Mouse (Mus musculus) intestine, embryonic 14.5 days (tissue): ENCODE measurements around the gene Abcc3. TPM values are rescaled to one million over a fixed set of nuclear protein-coding genes. Genes with fewer than 3 reads are reported as not detected.
A peak's percentile ranks its signal among the peaks of the same experiment; 100 is the strongest.

Source experiments
- ATAC-seq: fragments of 200-750 bp; cut with Nextera tagmentation; replicated peaks from 2 replicates; pipeline ENCODE4 v1.8.0; 2017; ENCODE audit warnings: low read depth, moderate number of reproducible peaks, moderate TSS enrichment, moderate library complexity; ENCODE audit not compliant: low FRiP score, low TSS enrichment
- DNase-seq: peaks from one replicate; pipeline ENCODE4 v3.0.0-alpha.2; 2018; ENCODE audit warnings: low spot score
- H3K27ac ChIP-seq: fragments of 300-500 bp; sonication (generic); 2 replicates; pipeline ENCODE4 v1.5.1; 2014; ENCODE audit warnings: low read depth, mild to moderate bottlenecking, control low read depth
- H3K27me3 ChIP-seq: fragments of 300-500 bp; sonication (generic); replicated peaks from 2 replicates; pipeline ENCODE4 v1.6.1; 2014; ENCODE audit warnings: low read length, control low read depth; ENCODE audit not compliant: control insufficient read depth, insufficient read depth
- H3K36me3 ChIP-seq: fragments of 300-500 bp; sonication (generic); 2 replicates; pipeline ENCODE4 v1.6.1; 2014; ENCODE audit warnings: low read length, control low read depth; ENCODE audit not compliant: control insufficient read depth, insufficient read depth
- H3K4me1 ChIP-seq: fragments of 300-500 bp; sonication (generic); replicated peaks from 2 replicates; pipeline ENCODE4 v1.6.1; 2014; ENCODE audit warnings: low read length, control low read depth, mixed read lengths; ENCODE audit not compliant: control insufficient read depth, insufficient read depth
- H3K4me2 ChIP-seq: fragments of 300-500 bp; sonication (generic); 2 replicates; pipeline ENCODE4 v1.6.1; 2014; ENCODE audit warnings: low read length
- H3K4me3 ChIP-seq: fragments of 300-500 bp; sonication (generic); 2 replicates; pipeline ENCODE4 v1.5.1; 2014; ENCODE audit warnings: low read depth, low read length, control low read depth, mixed read lengths
- H3K9ac ChIP-seq: fragments of 300-500 bp; sonication (generic); 2 replicates; pipeline ENCODE4 v1.6.1; 2014; ENCODE audit warnings: mild to moderate bottlenecking, low read length
- H3K9me3 ChIP-seq: fragments of 300-500 bp; sonication (generic); 2 replicates; pipeline ENCODE4 v1.6.1; 2016; ENCODE audit warnings: low read length, control low read depth; ENCODE audit not compliant: control insufficient read depth
- WGBS: fragments of 180-500 bp; shearing (Covaris S2); extraction: QIAGEN DNeasy Blood & Tissue Kit; methylation state at CpG from one replicate; pipeline ENCODE4 v1.1.7; 2014; 5-methylcytosine and 5-hydroxymethylcytosine counted together
- polyA plus RNA-seq: library from polyadenylated mRNA; unstranded; fragments of >200 nt; fragmentation: Nextera tagmentation; extraction: Ambion mirVana; gene quantifications from 2 replicates; pipeline ENCODE4 v1.2.1, GENCODE M21; 2014

Abcc3 gene
- polyA plus RNA-seq, 1 experiment from 2014 or later, result 2.1 TPM

DNA sequence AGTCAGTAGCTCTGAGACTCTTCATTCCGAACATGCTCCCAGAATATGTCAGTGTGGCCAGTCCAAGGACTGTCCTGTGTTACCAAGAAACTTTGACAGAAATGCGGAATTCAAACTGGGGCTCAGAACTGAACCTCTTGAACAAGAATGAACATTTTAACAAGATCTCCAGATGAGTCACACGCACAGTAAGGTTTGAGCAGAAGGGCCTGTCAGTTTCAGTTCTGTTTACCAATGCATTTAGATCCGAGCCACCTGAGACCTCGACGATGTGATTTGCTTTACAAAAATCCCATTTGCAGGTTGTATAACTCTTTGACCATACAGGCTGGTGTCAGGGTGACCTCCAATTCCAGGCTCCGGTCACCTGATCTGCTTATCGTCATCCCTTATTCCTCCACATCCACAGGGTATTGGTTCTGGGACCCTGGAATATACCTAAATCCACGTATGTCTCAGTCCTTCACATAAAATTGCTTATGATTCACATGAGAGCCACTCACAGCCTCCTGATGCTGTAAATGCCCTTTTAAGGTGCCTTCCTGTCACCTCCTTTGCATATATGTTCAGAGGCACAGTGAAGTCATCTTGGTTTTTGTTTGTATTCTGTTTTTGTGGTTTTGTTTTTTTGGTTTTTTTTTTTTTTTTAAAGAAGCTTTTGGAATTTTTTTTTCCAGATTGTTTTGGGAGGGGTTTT lies 37.1 kb downstream of the Abcc3 start:
- ATAC-seq (no peak), DNase-seq (no peak)
- Histone ChIP-seq H3K4me3 (no peak overlapping the region), H3K36me3 (no peaks in the 10 kb centered on the region), H3K27ac (no peak overlapping the region), H3K4me1 (no peaks in the 10 kb centered on the region), H3K9me3 (no peaks in the 10 kb centered on the region), H3K9ac (no peak overlapping the region), H3K27me3 (no peaks in the 10 kb centered on the region), H3K4me2 (no peak overlapping the region)
- 68% methylated on average over 9 of the region's 9 CpGs for WGBS

DNA sequence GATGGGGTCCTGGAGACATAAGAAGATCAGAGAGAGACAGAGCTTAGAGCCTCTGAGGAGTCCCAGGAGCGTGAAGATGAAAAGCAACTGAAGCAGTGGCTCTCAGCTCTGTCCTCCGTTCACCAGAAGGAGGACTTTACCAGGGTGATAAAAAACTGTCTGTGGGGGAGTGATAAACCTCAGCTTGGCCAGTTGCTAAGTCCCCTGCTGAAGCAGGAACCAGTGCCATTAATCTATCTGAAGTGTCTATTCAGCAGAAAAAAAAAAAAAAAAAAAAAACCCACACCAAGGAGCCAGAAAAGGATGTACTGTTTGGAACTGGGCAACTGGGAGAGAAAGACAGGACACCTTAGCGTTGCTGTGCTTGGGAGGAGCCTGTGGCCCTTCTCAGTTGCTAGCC lies 41.7 kb downstream of the Abcc3 start:
- no peak for DNase-seq
- Histone ChIP-seq H3K27me3 (no peaks in the 10 kb centered on the region), H3K9ac (no peak overlapping the region), H3K4me3 (no peak overlapping the region), H3K36me3 (no peaks in the 10 kb centered on the region), H3K9me3 (no peaks in the 10 kb centered on the region), H3K4me2 (no peak overlapping the region), H3K27ac (no peak overlapping the region), H3K4me1 (peaks cover 8% of the 10 kb centered on the region)
- ATAC-seq, result no peak
- 34% methylated on average over 3 of the region's 3 CpGs for WGBS

DNA sequence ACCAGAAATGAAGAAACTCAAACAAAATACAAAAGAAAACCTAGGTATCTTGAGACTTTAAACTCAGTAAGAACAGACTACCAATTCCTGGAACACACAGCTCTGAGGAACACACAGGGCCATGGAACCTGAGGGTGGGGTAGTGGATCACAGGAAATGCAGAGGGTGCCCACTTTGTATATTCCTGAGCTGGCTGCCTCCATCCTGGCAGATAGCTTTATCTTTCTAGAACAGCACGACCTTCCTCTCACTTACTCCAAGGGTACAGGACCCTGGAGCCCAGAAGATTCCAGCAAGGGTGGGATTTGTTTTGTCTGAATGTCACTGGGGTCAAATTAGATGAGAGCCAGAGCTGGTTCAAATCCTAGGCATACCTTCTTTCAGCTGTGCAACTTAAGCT lies 42.5 kb downstream of the Abcc3 start:
- ATAC-seq, result no peak
- H3K36me3 ChIP-seq, result no peaks in the 10 kb centered on the region
- peaks cover 10% of the 10 kb centered on the region for H3K4me1 ChIP-seq
- H3K9ac ChIP-seq, result no peak overlapping the region
- H3K27me3 ChIP-seq, result no peaks in the 10 kb centered on the region
- 34% methylated on average over 1 of the region's 1 CpGs for WGBS
- H3K27ac ChIP-seq, result no peak overlapping the region
- H3K4me2 ChIP-seq, result no peak overlapping the region
- no peak overlapping the region for H3K4me3 ChIP-seq
- H3K9me3 ChIP-seq, result no peaks in the 10 kb centered on the region
- DNase-seq, result no peak

DNA sequence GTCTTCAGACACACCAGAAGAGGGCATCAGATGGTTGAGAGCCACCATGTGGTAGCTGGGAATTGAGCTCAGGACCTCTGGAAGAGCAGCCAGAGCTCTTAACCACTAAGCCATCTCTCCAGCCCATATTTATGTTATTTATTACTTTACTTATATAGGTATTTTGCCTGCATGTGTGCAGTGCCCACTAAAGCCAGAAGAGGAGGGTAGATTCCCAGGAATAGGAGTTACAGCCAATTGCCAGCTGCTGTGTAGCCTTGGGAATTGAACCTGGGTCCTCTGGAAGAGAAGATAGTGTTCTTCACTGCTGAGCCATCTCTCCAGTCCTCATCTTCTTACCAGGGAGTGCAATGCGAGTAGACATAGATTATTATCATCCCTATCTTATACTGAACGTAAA lies 43.0 kb downstream of the Abcc3 start:
- Histone ChIP-seq H3K4me2 (no peak overlapping the region), H3K4me1 (peaks cover 10% of the 10 kb centered on the region), H3K36me3 (no peaks in the 10 kb centered on the region), H3K27me3 (no peaks in the 10 kb centered on the region), H3K9ac (no peak overlapping the region), H3K27ac (no peak overlapping the region), H3K4me3 (no peak overlapping the region), H3K9me3 (no peaks in the 10 kb centered on the region)
- ATAC-seq, result no peak
- no peak for DNase-seq
- 75% methylated on average over 2 of the region's 2 CpGs for WGBS

DNA sequence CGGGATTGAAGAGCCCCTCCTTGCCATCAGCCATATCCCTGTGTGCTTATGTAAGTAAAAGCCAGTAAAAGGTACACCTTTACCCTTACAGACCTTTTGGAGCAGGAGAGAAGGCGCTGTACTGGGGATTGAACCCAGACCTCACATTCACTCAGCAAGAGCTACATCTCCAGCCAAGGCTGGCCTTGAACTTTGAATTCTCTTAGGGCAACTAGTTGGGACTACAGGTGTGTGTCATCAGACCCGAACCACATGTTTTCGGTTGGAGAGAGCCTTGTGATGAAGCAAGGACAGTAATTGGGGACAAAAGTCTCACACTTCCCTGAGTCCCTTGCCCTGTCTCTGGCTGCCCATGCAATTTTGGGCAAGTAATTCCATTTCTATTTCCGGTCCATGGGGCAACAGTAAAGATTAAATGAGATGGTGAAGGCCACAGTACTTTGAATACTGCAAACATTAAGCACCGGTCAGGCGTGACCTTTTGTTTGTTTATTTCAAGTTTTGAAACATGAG lies 45.7 kb downstream of the Abcc3 start:
- Histone ChIP-seq H3K4me3 (no peak overlapping the region), H3K9ac (no peak overlapping the region), H3K27me3 (no peaks in the 10 kb centered on the region), H3K36me3 (no peaks in the 10 kb centered on the region), H3K4me2 (no peak overlapping the region), H3K9me3 (no peaks in the 10 kb centered on the region), H3K27ac (no peak overlapping the region), H3K4me1 (peaks cover 10% of the 10 kb centered on the region)
- no peak for DNase-seq
- ATAC-seq, result no peak
- 73% methylated on average over 7 of the region's 7 CpGs for WGBS

DNA sequence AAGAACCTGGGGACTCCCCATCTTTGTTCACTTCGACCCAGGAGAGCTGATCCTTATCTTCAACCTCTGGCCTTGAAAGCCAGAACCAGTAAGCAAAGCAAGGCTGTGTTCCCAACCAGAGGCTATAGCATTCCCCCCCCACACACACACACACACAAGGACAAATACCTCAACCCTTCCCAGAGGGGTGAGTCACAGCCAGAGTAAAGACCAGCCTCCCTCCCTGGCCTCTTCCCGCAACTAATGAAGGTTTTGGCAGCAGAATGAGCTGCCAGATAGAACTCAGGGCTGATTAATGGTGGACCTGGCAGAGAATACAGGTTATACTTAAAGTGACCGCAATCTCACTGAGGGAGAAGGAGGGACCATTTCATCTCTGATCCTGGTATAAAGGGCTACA lies 46.2 kb downstream of the Abcc3 start:
- Histone ChIP-seq H3K27me3 (no peaks in the 10 kb centered on the region), H3K9me3 (no peaks in the 10 kb centered on the region), H3K27ac (no peak overlapping the region), H3K9ac (no peak overlapping the region), H3K4me1 (peaks cover 15% of the 10 kb centered on the region), H3K4me2 (no peak overlapping the region), H3K4me3 (no peak overlapping the region), H3K36me3 (0 out of 2 replicates have a peak, but pooled peaks cover 5% of the 10 kb centered on the region)
- no peak for DNase-seq
- WGBS, result 32% methylated on average over 3 of the region's 3 CpGs
- ATAC-seq, result 0 out of 2 replicates have a peak, but pooled peaks have one; percentile 17

DNA sequence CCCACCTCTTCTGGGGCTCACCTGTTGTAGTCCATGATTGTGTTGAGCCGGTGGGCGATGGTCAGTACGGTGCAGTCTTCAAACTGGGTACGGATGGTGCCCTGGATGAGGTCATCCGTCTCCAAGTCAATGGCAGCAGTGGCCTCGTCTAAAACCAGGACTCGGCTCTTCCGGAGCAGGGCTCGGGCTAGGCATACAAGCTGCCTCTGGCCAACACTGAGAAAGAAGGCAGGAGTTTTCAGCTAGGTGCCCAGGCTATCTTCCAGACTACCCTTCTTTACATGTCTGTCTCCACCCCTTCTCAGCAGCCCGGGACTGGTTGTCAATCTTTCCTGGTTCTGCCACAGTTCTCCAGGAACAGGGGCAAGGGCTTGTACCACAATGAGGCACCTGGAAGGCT lies 46.9 kb downstream of the Abcc3 start:
- H3K4me1 ChIP-seq, result peaks cover 15% of the 10 kb centered on the region
- no peak overlapping the region for H3K4me3 ChIP-seq
- no peaks in the 10 kb centered on the region for H3K9me3 ChIP-seq
- H3K27ac ChIP-seq, result no peak overlapping the region
- no peaks in the 10 kb centered on the region for H3K27me3 ChIP-seq
- H3K9ac ChIP-seq, result no peak overlapping the region
- H3K36me3 ChIP-seq, result peaks cover 10% of the 10 kb centered on the region; the same call in 1 of the 2 replicates
- ATAC-seq (no peak), DNase-seq (no peak)
- 77% methylated on average over 10 of the region's 10 CpGs for WGBS
- H3K4me2 ChIP-seq, result no peak overlapping the region

DNA sequence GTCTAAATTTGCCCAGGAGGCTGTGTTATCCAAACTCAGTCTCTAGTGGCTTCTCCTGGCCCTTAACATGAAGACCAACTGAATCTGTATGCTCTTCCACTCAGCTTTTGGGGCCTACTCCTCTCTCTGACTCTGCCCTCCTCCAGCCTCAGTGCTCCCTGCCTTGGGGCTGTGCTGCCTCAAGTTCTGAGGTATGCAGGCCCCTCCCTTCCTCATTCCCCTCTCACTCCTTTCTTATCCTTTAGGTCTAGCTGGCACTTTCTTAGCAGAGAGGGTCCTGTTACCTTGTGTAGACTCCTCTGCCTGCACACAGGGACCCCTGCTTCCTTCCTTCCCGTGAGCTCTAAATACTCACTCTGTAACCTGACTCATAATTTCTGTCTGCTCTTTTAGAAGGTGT lies 48.3 kb downstream of the Abcc3 start:
- H3K36me3 ChIP-seq, result peaks cover 18% of the 10 kb centered on the region
- peaks cover 15% of the 10 kb centered on the region for H3K4me1 ChIP-seq
- no peak overlapping the region for H3K9ac ChIP-seq
- no peak for DNase-seq
- H3K9me3 ChIP-seq, result no peaks in the 10 kb centered on the region
- ATAC-seq, result no peak
- WGBS, result 52% methylated on average over 1 of the region's 1 CpGs
- no peak overlapping the region for H3K27ac ChIP-seq
- H3K4me3 ChIP-seq, result no peak overlapping the region
- no peak overlapping the region for H3K4me2 ChIP-seq
- no peaks in the 10 kb centered on the region for H3K27me3 ChIP-seq

DNA sequence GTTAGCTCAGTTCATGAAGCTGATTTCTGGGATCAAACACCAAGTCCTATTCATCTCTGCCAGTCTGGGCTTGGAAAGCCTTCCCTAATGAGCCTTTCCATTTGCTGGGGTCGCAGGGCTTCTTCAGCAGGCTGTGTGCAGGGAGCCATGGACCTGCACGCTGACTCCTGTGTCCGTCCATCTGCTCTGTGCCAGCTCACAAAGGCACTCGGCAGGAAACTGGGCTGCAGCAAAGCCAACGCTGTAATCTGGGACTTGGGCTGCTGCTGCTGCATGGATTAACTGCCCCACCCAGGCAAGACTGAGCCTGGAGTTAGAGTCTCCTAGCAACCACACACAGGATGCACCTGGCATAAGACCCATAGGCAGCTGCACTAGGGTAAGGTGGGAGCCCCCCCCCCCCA lies 48.8 kb downstream of the Abcc3 start:
- Histone ChIP-seq H3K4me3 (no peak overlapping the region), H3K9ac (no peak overlapping the region), H3K36me3 (peaks cover 23% of the 10 kb centered on the region), H3K4me2 (no peak overlapping the region), H3K4me1 (peaks cover 15% of the 10 kb centered on the region), H3K9me3 (no peaks in the 10 kb centered on the region), H3K27me3 (no peaks in the 10 kb centered on the region), H3K27ac (no peak overlapping the region)
- whole genome bisulfite sequencing, result 52% methylated on average over 5 of the region's 5 CpGs
- no peak for ATAC-seq
- DNase-seq, result no peak
